Mouse (Mus musculus): ENCODE results near the gene Rnf144a. TPM values are rescaled to one million over a fixed set of nuclear protein-coding genes. Genes with fewer than 3 reads are reported as not detected.
A peak's percentile ranks its signal among the peaks of the same experiment; 100 is the strongest.

Rnf144a gene
- polyA plus RNA-seq, 1 experiment from 2014 or later = 35.1 TPM

DNA sequence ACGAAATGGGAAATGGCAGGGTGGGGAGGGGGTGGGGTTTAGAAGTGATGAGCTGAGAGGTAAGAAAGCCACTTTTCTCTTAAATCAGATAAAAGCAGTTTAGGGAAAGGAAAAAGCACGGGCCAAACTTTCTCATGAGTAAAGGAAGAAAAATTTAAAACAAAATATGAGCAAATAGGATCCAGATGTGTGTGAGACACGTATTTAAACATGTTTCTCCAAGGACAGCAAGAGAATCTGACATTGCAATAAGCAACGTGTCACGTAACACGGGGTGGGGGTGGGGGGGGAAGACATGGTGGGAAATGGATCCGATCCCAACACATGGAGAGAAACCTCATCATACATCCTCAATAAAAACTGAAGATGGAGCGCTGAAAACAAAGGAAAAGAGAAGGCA, 33.3 kb downstream of the Rnf144a start:
- Histone ChIP-seq H3K4me2 (replicated peaks; ENCODE audit: low read depth, low read length) (no peak overlapping the region), H3K36me3 (ENCODE audit: insufficient read depth, low read length) (peaks cover 29% of the 10 kb centered on the region), H3K4me1 (ENCODE audit: insufficient read depth, low read length) (no peaks in the 10 kb centered on the region), H3K27me3 (ENCODE audit: insufficient read depth, low read length) (no peaks in the 10 kb centered on the region), H3K9me3 (ENCODE audit: low read length) (no peaks in the 10 kb centered on the region), H3K9ac (replicated peaks; ENCODE audit: low read length) (no peak overlapping the region), H3K27ac (ENCODE audit: low read length) (no peak overlapping the region), H3K4me3 (ENCODE audit: low read length) (no peak overlapping the region)
- no peak for ATAC-seq (ENCODE audit: low FRiP score, low TSS enrichment)
- 83% methylated on average over 8 of the region's 8 CpGs for WGBS

- no peaks in the 10 kb centered on the region for H3K4me1 ChIP-seq (ENCODE audit: insufficient read depth, low read length)
- WGBS = 70% methylated on average over 7 of the region's 7 CpGs
These were observed 35.3 kb downstream of the Rnf144a start for GRCm38 (mm10) chr12:26379797-26380196.

DNA sequence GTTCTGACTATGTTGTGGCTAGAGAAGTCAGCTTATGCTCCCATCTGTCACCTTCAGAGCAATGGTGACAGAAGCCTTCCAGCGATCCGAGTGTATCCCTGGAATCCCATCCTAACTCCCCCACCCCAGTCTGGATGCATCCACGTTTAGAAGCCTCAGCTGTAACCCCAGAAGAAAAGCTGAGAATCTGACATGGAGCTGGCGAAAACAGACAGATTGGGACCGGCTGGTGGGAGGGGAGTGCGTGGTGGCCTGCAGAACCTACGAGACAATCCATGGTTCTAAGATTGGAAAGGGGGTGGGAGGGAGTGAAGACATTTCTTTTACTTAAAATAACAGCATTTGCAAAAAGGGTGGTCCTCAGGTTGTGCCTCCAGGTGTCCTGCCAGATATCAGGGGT, 37.4 kb downstream of the Rnf144a start:
- ATAC-seq (ENCODE audit: low FRiP score, low TSS enrichment) = no peak

More at GRCm38 (mm10) chr12:26379797-26380196, 35.3 kb downstream of the Rnf144a start:
- H3K27me3 ChIP-seq (ENCODE audit: insufficient read depth, low read length) = no peaks in the 10 kb centered on the region
- no peak overlapping the region for H3K4me2 ChIP-seq (replicated peaks; ENCODE audit: low read depth, low read length)
- no peak overlapping the region for H3K4me3 ChIP-seq (ENCODE audit: low read length)
- peaks cover 28% of the 10 kb centered on the region for H3K36me3 ChIP-seq (ENCODE audit: insufficient read depth, low read length)
- no peak overlapping the region for H3K27ac ChIP-seq (ENCODE audit: low read length)
- no peak for ATAC-seq (ENCODE audit: low FRiP score, low TSS enrichment)
- no peak overlapping the region for H3K9ac ChIP-seq (replicated peaks; ENCODE audit: low read length)
- H3K9me3 ChIP-seq (ENCODE audit: low read length) = no peaks in the 10 kb centered on the region

GRCm38 (mm10) chr12:26376541-26377323, 38.3 kb downstream of the Rnf144a start:
- H3K9me3 ChIP-seq (ENCODE audit: low read length) = no peaks in the 10 kb centered on the region
- 92% methylated on average over 8 of the region's 8 CpGs for WGBS
- H3K9ac ChIP-seq (replicated peaks; ENCODE audit: low read length) = no peak overlapping the region
- no peaks in the 10 kb centered on the region for H3K4me1 ChIP-seq (ENCODE audit: insufficient read depth, low read length)
- no peaks in the 10 kb centered on the region for H3K27me3 ChIP-seq (ENCODE audit: insufficient read depth, low read length)
- peaks cover 13% of the 10 kb centered on the region; the same call in 1 of the 2 replicates for H3K36me3 ChIP-seq (ENCODE audit: insufficient read depth, low read length)
- H3K4me2 ChIP-seq (replicated peaks; ENCODE audit: low read depth, low read length) = no peak overlapping the region
- H3K27ac ChIP-seq (ENCODE audit: low read length) = no peak overlapping the region
- ATAC-seq (ENCODE audit: low FRiP score, low TSS enrichment) = no peak
- H3K4me3 ChIP-seq (ENCODE audit: low read length) = no peak overlapping the region

More for the DNA sequence above, 37.4 kb downstream of the Rnf144a start:
- no peaks in the 10 kb centered on the region for H3K4me1 ChIP-seq (ENCODE audit: insufficient read depth, low read length)
- no peak overlapping the region for H3K4me2 ChIP-seq (replicated peaks; ENCODE audit: low read depth, low read length)
- no peak overlapping the region for H3K27ac ChIP-seq (ENCODE audit: low read length)
- H3K36me3 ChIP-seq (ENCODE audit: insufficient read depth, low read length) = peaks cover 17% of the 10 kb centered on the region; the same call in 1 of the 2 replicates
- 66% methylated on average over 7 of the region's 7 CpGs for WGBS
- H3K4me3 ChIP-seq (ENCODE audit: low read length) = no peak overlapping the region
- no peaks in the 10 kb centered on the region for H3K27me3 ChIP-seq (ENCODE audit: insufficient read depth, low read length)
- no peak overlapping the region for H3K9ac ChIP-seq (replicated peaks; ENCODE audit: low read length)
- H3K9me3 ChIP-seq (ENCODE audit: low read length) = no peaks in the 10 kb centered on the region

DNA sequence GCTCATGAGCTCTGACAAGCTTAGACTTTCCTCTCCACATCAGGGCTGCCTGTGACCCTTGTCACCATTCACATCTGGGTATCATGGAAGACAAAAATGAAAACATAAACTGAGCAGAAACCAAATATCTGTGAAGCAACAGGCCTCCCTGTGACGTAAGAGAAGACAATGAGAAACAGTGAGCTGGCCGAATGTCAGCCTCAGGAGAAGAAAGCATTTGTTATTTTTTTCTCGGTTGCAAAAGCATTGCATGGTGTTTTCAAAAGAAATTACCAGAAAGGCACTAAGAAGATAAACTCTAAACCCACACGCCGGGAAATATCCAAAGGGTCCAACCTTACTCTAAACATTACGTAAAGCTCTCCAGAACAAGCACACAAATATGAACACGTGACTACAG, 41.3 kb downstream of the Rnf144a start:
- H3K9ac ChIP-seq (replicated peaks; ENCODE audit: low read length) = no peak overlapping the region
- no peak overlapping the region for H3K27ac ChIP-seq (ENCODE audit: low read length)
- no peaks in the 10 kb centered on the region for H3K4me1 ChIP-seq (ENCODE audit: insufficient read depth, low read length)
- H3K27me3 ChIP-seq (ENCODE audit: insufficient read depth, low read length) = no peaks in the 10 kb centered on the region
- 0 out of 2 replicates have a peak, but pooled peaks cover 8% of the 10 kb centered on the region for H3K36me3 ChIP-seq (ENCODE audit: insufficient read depth, low read length)
- no peaks in the 10 kb centered on the region for H3K9me3 ChIP-seq (ENCODE audit: low read length)
- WGBS = 81% methylated on average over 7 of the region's 7 CpGs
- H3K4me2 ChIP-seq (replicated peaks; ENCODE audit: low read depth, low read length) = no peak overlapping the region
- ATAC-seq (ENCODE audit: low FRiP score, low TSS enrichment) = no peak
- no peak overlapping the region for H3K4me3 ChIP-seq (ENCODE audit: low read length)

- ATAC-seq (ENCODE audit: low FRiP score, low TSS enrichment) = no peak
- no peak overlapping the region for H3K4me2 ChIP-seq (replicated peaks; ENCODE audit: low read depth, low read length)
- H3K9me3 ChIP-seq (ENCODE audit: low read length) = no peaks in the 10 kb centered on the region
- 0 out of 2 replicates have a peak, but pooled peaks cover 5% of the 10 kb centered on the region for H3K36me3 ChIP-seq (ENCODE audit: insufficient read depth, low read length)
- H3K4me3 ChIP-seq (ENCODE audit: low read length) = no peak overlapping the region
- WGBS = 88% methylated on average over 8 of the region's 8 CpGs
- peaks cover 7% of the 10 kb centered on the region for H3K4me1 ChIP-seq (ENCODE audit: insufficient read depth, low read length)
- no peaks in the 10 kb centered on the region for H3K27me3 ChIP-seq (ENCODE audit: insufficient read depth, low read length)
- H3K27ac ChIP-seq (ENCODE audit: low read length) = no peak overlapping the region
- H3K9ac ChIP-seq (replicated peaks; ENCODE audit: low read length) = no peak overlapping the region
These were observed 45.0 kb downstream of the Rnf144a start for GRCm38 (mm10) chr12:26370004-26370403.

GRCm38 (mm10) chr12:26367361-26367760, 47.7 kb downstream of the Rnf144a start:
- Histone ChIP-seq H3K9ac (replicated peaks; ENCODE audit: low read length) (no peak overlapping the region), H3K4me1 (ENCODE audit: insufficient read depth, low read length) (peaks cover 7% of the 10 kb centered on the region), H3K27me3 (ENCODE audit: insufficient read depth, low read length) (no peaks in the 10 kb centered on the region), H3K9me3 (ENCODE audit: low read length) (no peaks in the 10 kb centered on the region), H3K4me2 (replicated peaks; ENCODE audit: low read depth, low read length) (no peak overlapping the region), H3K36me3 (ENCODE audit: insufficient read depth, low read length) (no peaks in the 10 kb centered on the region), H3K27ac (ENCODE audit: low read length) (no peak overlapping the region), H3K4me3 (ENCODE audit: low read length) (no peak overlapping the region)
- WGBS = 76% methylated on average over 2 of the region's 2 CpGs
- 0 out of 2 replicates have a peak, but pooled peaks have one; percentile 22 for ATAC-seq (ENCODE audit: low FRiP score, low TSS enrichment)

DNA sequence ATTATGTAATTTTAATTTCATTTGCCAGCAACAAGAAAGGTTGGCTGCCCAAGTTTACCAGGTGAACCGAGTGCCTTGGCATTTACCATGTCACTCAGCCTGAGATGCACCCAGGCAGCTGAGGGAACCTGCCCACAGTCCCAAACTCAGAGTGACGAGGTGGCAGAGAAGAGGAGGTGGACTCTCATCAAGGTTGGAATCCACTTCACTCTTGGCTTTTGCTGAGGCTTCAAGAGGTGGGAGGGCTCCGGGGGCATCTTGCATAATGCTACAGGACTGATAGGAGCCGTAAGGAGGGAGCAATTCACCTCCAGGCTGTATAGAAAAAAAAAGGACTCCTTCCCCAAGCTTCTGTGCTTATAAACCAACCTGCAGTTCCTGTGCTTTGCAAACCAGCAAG, 48.7 kb downstream of the Rnf144a start:
- no peak overlapping the region for H3K9ac ChIP-seq (replicated peaks; ENCODE audit: low read length)
- WGBS = 90% methylated on average over 4 of the region's 4 CpGs
- H3K9me3 ChIP-seq (ENCODE audit: low read length) = no peaks in the 10 kb centered on the region
- ATAC-seq (ENCODE audit: low FRiP score, low TSS enrichment) = no peak
- H3K4me2 ChIP-seq (replicated peaks; ENCODE audit: low read depth, low read length) = no peak overlapping the region
- no peak overlapping the region for H3K4me3 ChIP-seq (ENCODE audit: low read length)
- no peak overlapping the region for H3K27ac ChIP-seq (ENCODE audit: low read length)
- no peaks in the 10 kb centered on the region for H3K27me3 ChIP-seq (ENCODE audit: insufficient read depth, low read length)
- no peaks in the 10 kb centered on the region for H3K36me3 ChIP-seq (ENCODE audit: insufficient read depth, low read length)
- peaks cover 9% of the 10 kb centered on the region for H3K4me1 ChIP-seq (ENCODE audit: insufficient read depth, low read length)

GRCm38 (mm10) chr12:26365531-26366315, 49.3 kb downstream of the Rnf144a start:
- Histone ChIP-seq H3K36me3 (ENCODE audit: insufficient read depth, low read length) (no peaks in the 10 kb centered on the region), H3K4me3 (ENCODE audit: low read length) (no peak overlapping the region), H3K27ac (ENCODE audit: low read length) (no peak overlapping the region), H3K9me3 (ENCODE audit: low read length) (no peaks in the 10 kb centered on the region), H3K4me2 (replicated peaks; ENCODE audit: low read depth, low read length) (no peak overlapping the region), H3K9ac (replicated peaks; ENCODE audit: low read length) (no peak overlapping the region), H3K27me3 (ENCODE audit: insufficient read depth, low read length) (no peaks in the 10 kb centered on the region), H3K4me1 (ENCODE audit: insufficient read depth, low read length) (peaks cover 16% of the 10 kb centered on the region)
- ATAC-seq (ENCODE audit: low FRiP score, low TSS enrichment) = no peak
- WGBS = 89% methylated on average over 3 of the region's 3 CpGs

DNA sequence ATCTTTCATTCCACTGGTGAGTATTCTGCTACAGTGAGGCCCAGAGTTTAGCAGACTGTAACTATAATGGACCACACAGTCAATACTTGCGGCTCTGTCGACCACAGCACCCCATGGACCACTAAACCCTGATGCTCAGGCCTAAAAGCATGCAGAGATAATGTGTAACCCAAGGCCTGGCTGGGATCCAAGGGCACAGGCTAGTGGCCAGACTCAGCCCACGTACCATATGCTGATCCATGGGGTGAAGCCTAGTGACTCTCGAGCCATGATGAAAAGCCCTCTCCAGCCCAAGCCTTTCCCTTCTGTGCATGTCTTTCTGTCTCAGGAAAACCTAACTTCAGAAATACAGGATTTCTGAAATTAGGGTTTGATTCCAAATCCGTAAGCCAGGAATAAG, 50.2 kb downstream of the Rnf144a start:
- Histone ChIP-seq H3K4me3 (ENCODE audit: low read length) (no peak overlapping the region), H3K9me3 (ENCODE audit: low read length) (no peaks in the 10 kb centered on the region), H3K36me3 (ENCODE audit: insufficient read depth, low read length) (no peaks in the 10 kb centered on the region), H3K27me3 (ENCODE audit: insufficient read depth, low read length) (no peaks in the 10 kb centered on the region), H3K4me1 (ENCODE audit: insufficient read depth, low read length) (peaks cover 18% of the 10 kb centered on the region), H3K9ac (replicated peaks; ENCODE audit: low read length) (no peak overlapping the region), H3K4me2 (replicated peaks; ENCODE audit: low read depth, low read length) (no peak overlapping the region), H3K27ac (ENCODE audit: low read length) (no peak overlapping the region)
- peak; percentile 52; the same call in 1 of the 2 replicates for ATAC-seq (ENCODE audit: low FRiP score, low TSS enrichment)
- WGBS = 71% methylated on average over 5 of the region's 5 CpGs

Measured in kidney, embryonic 16.5 days (tissue).